Mouse (Mus musculus): ENCODE measurements at regions not wholly inside any gene's neighbourhood (a gene's known extent, or its start where the extent isn't known, plus 50 kb on each side); places are given as distances from the start of the nearest gene placed in this dataset. TPM values are rescaled to one million over a fixed set of nuclear protein-coding genes. Genes with fewer than 3 reads are reported as not detected.

- no peak for ATAC-seq (replicated peaks)
- Histone ChIP-seq H3K4me1 (no peaks in the 10 kb centered on the region), H3K4me3 (no peak overlapping the region), H3K27me3 (replicated peaks) (no peaks in the 10 kb centered on the region), H3K4me2 (no peak overlapping the region), H3K27ac (no peak overlapping the region), H3K9ac (no peak overlapping the region), H3K9me3 (no peaks in the 10 kb centered on the region), H3K36me3 (replicated peaks) (no peaks in the 10 kb centered on the region)
- WGBS, result 87% methylated on average over 2 of the region's 2 CpGs
Measured at GRCm38 (mm10) chrX:12825262-12825661, 63.4 kb upstream of the Med14 start.

GRCm38 (mm10) chrX:12824497-12824896, 62.6 kb upstream of the Med14 start:
- Histone ChIP-seq H3K4me3 (no peak overlapping the region), H3K27me3 (replicated peaks) (no peaks in the 10 kb centered on the region), H3K36me3 (replicated peaks) (no peaks in the 10 kb centered on the region), H3K27ac (no peak overlapping the region), H3K9ac (no peak overlapping the region), H3K9me3 (no peaks in the 10 kb centered on the region), H3K4me1 (no peaks in the 10 kb centered on the region), H3K4me2 (no peak overlapping the region)
- no peak for ATAC-seq (replicated peaks)
- 85% methylated on average over 5 of the region's 5 CpGs for WGBS

GRCm38 (mm10) chrX:12822777-12823176, 60.9 kb upstream of the Med14 start:
- Histone ChIP-seq H3K27ac (no peak overlapping the region), H3K4me3 (no peak overlapping the region), H3K4me2 (no peak overlapping the region), H3K36me3 (replicated peaks) (no peaks in the 10 kb centered on the region), H3K9ac (no peak overlapping the region), H3K9me3 (no peaks in the 10 kb centered on the region), H3K4me1 (no peaks in the 10 kb centered on the region), H3K27me3 (replicated peaks) (no peaks in the 10 kb centered on the region)
- WGBS, result 70% methylated on average over 10 of the region's 10 CpGs
- no peak for ATAC-seq (replicated peaks)

- H3K27ac ChIP-seq, result no peak overlapping the region
- ATAC-seq (replicated peaks), result no peak
- no peaks in the 10 kb centered on the region for H3K36me3 ChIP-seq (replicated peaks)
- H3K9ac ChIP-seq, result no peak overlapping the region
- H3K9me3 ChIP-seq, result no peaks in the 10 kb centered on the region
- no peak overlapping the region for H3K4me2 ChIP-seq
- H3K4me1 ChIP-seq, result no peaks in the 10 kb centered on the region
- WGBS, result 77% methylated on average over 6 of the region's 6 CpGs
- no peak overlapping the region for H3K4me3 ChIP-seq
- H3K27me3 ChIP-seq (replicated peaks), result no peaks in the 10 kb centered on the region
Measured at GRCm38 (mm10) chrX:12813083-12813660, 51.3 kb upstream of the Med14 start.

Small RNA genes in the stretch of these regions (microRNA-seq; reads per million reads assigned to microRNA genes)
- gene Gm25063, result not detected

Measured in midbrain, embryonic 15.5 days (tissue).